Mouse (Mus musculus) neural tube, embryonic 11.5 days (tissue): ENCODE measurements at regions not wholly inside any gene's neighbourhood (a gene's known extent, or its start where the extent isn't known, plus 50 kb on each side); places are given as distances from the start of the nearest gene placed in this dataset.
"Not testable (repeated sequence)": the region's sequence is repeated elsewhere in the genome, so short reads cannot be mapped to it uniquely, and the experiment has no call there.

Experiments used
- ATAC-seq: fragments of 200-750 bp; cut with Nextera tagmentation; 2 replicates; pipeline ENCODE4 v1.8.0; 2017; ENCODE audit warnings: moderate number of reproducible peaks, mild to moderate bottlenecking, moderate TSS enrichment, moderate library complexity; ENCODE audit not compliant: insufficient read depth, low FRiP score, low TSS enrichment
- DNase-seq: peaks from one replicate; pipeline ENCODE4 v3.0.0-alpha.2; 2015; ENCODE audit warnings: low spot score
- H3K27ac ChIP-seq: fragments of 300-500 bp; sonication (generic); 2 replicates; pipeline ENCODE4 v1.5.1; 2014; ENCODE audit warnings: low read depth, mild to moderate bottlenecking, low read length
- H3K27me3 ChIP-seq: fragments of 300-500 bp; sonication (generic); 2 replicates; pipeline ENCODE4 v1.6.1; 2014; ENCODE audit warnings: mild to moderate bottlenecking, low read length, mixed read lengths; ENCODE audit not compliant: control insufficient read depth, insufficient read depth
- H3K36me3 ChIP-seq: fragments of 300-500 bp; sonication (generic); 2 replicates; pipeline ENCODE4 v1.6.1; 2014; ENCODE audit warnings: mild to moderate bottlenecking, low read length, moderate library complexity, mixed read lengths; ENCODE audit not compliant: control insufficient read depth, insufficient read depth
- H3K4me1 ChIP-seq: fragments of 300-500 bp; sonication (generic); 2 replicates; pipeline ENCODE4 v1.6.1; 2014; ENCODE audit warnings: low read length, mixed read lengths; ENCODE audit not compliant: control insufficient read depth, insufficient read depth
- H3K4me2 ChIP-seq: fragments of 300-500 bp; sonication (generic); 2 replicates; pipeline ENCODE4 v1.6.1; 2014; ENCODE audit warnings: low read depth, mild to moderate bottlenecking, moderate library complexity
- H3K4me3 ChIP-seq: fragments of 300-500 bp; sonication (generic); 2 replicates; pipeline ENCODE4 v1.5.1; 2014; ENCODE audit warnings: low read depth, low read length
- H3K9ac ChIP-seq: fragments of 300-500 bp; sonication (generic); 2 replicates; pipeline ENCODE4 v1.6.1; 2014; ENCODE audit warnings: mild to moderate bottlenecking, low read length
- H3K9me3 ChIP-seq: fragments of 300-500 bp; sonication (generic); 2 replicates; pipeline ENCODE4 v1.6.1; 2016; ENCODE audit warnings: low read length; ENCODE audit not compliant: control insufficient read depth
- WGBS: fragments of 180-500 bp; shearing (Covaris S2); extraction: QIAGEN DNeasy Blood & Tissue Kit; methylation state at CpG from one replicate; pipeline ENCODE4 v1.1.7; 2014; 5-methylcytosine and 5-hydroxymethylcytosine counted together

- WGBS, result 78% methylated on average over 4 of the region's 4 CpGs
- Histone ChIP-seq H3K27me3 (no peaks in the 10 kb centered on the region), H3K4me2 (no peak overlapping the region), H3K4me1 (no peaks in the 10 kb centered on the region), H3K27ac (no peak overlapping the region), H3K4me3 (no peak overlapping the region), H3K9me3 (no peaks in the 10 kb centered on the region), H3K9ac (no peak overlapping the region), H3K36me3 (no peaks in the 10 kb centered on the region)
- DNase-seq (no peak), ATAC-seq (no peak)
Measured at GRCm38 (mm10) chr14:120791828-120792554, 119.0 kb upstream of the Ipo5 start.

GRCm38 (mm10) chr14:120797916-120798490 lies 113.0 kb upstream of the Ipo5 start:
- H3K4me1 ChIP-seq, result no peaks in the 10 kb centered on the region
- H3K4me3 ChIP-seq, result no peak overlapping the region
- DNase-seq (no peak), ATAC-seq (no peak)
- H3K4me2 ChIP-seq, result no peak overlapping the region
- no peaks in the 10 kb centered on the region for H3K36me3 ChIP-seq
- H3K9me3 ChIP-seq, result no peaks in the 10 kb centered on the region
- no peak overlapping the region for H3K27ac ChIP-seq
- H3K27me3 ChIP-seq, result no peaks in the 10 kb centered on the region
- 72% methylated on average over 7 of the region's 7 CpGs for WGBS
- H3K9ac ChIP-seq, result no peak overlapping the region

GRCm38 (mm10) chr14:120803191-120803590 lies 107.8 kb upstream of the Ipo5 start:
- no peak for DNase-seq
- no peaks in the 10 kb centered on the region for H3K27me3 ChIP-seq
- 74% methylated on average over 6 of the region's 6 CpGs for WGBS
- no peak overlapping the region for H3K4me2 ChIP-seq
- no peaks in the 10 kb centered on the region for H3K36me3 ChIP-seq
- ATAC-seq, result no peak
- no peak overlapping the region for H3K4me3 ChIP-seq
- H3K4me1 ChIP-seq, result no peaks in the 10 kb centered on the region
- no peaks in the 10 kb centered on the region for H3K9me3 ChIP-seq
- H3K9ac ChIP-seq, result no peak overlapping the region
- no peak overlapping the region for H3K27ac ChIP-seq

- Histone ChIP-seq H3K27ac (no peak overlapping the region), H3K9ac (no peak overlapping the region; the same call in 1 of the 2 replicates), H3K9me3 (no peaks in the 10 kb centered on the region), H3K4me2 (peak overlapping the region; percentile 37), H3K36me3 (no peaks in the 10 kb centered on the region), H3K27me3 (no peaks in the 10 kb centered on the region), H3K4me1 (no peaks in the 10 kb centered on the region), H3K4me3 (no peak overlapping the region)
- ATAC-seq, result no peak
- WGBS, result 3% methylated on average over 12 of the region's 12 CpGs
- DNase-seq, result peak; percentile 38
Measured at GRCm38 (mm10) chr14:120803739-120804138, 107.3 kb upstream of the Ipo5 start.

- Histone ChIP-seq H3K27me3 (no peaks in the 10 kb centered on the region), H3K4me2 (peak overlapping the region; percentile 37), H3K4me3 (no peak overlapping the region), H3K9me3 (no peaks in the 10 kb centered on the region), H3K27ac (no peak overlapping the region), H3K36me3 (no peaks in the 10 kb centered on the region), H3K9ac (no peak overlapping the region), H3K4me1 (no peaks in the 10 kb centered on the region)
- ATAC-seq, result no peak
- 19% methylated on average over 6 of the region's 7 CpGs for WGBS
- DNase-seq, result no peak
Measured at GRCm38 (mm10) chr14:120804183-120804848, 106.7 kb upstream of the Ipo5 start.

GRCm38 (mm10) chr14:120805137-120805536 lies 105.9 kb upstream of the Ipo5 start:
- H3K36me3 ChIP-seq, result no peaks in the 10 kb centered on the region
- H3K27me3 ChIP-seq, result no peaks in the 10 kb centered on the region
- no peak overlapping the region for H3K27ac ChIP-seq
- no peak overlapping the region for H3K4me3 ChIP-seq
- no peak overlapping the region for H3K9ac ChIP-seq
- no peaks in the 10 kb centered on the region for H3K4me1 ChIP-seq
- ATAC-seq (no peak), DNase-seq (no peak)
- 60% methylated on average over 6 of the region's 6 CpGs for WGBS
- H3K4me2 ChIP-seq, result no peak overlapping the region
- no peaks in the 10 kb centered on the region for H3K9me3 ChIP-seq

- not testable (repeated sequence) for H3K4me3 ChIP-seq, DNase-seq, H3K36me3 ChIP-seq, H3K27ac ChIP-seq, H3K9me3 ChIP-seq, H3K9ac ChIP-seq, H3K4me2 ChIP-seq, H3K4me1 ChIP-seq, ATAC-seq, H3K27me3 ChIP-seq
- 55% methylated on average over 12 of the region's 12 CpGs for WGBS
Measured at GRCm38 (mm10) chr14:120805816-120806552, 105.0 kb upstream of the Ipo5 start.

GRCm38 (mm10) chr14:120806553-120806893 lies 104.5 kb upstream of the Ipo5 start:
- H3K4me1 ChIP-seq, result no peaks in the 10 kb centered on the region
- DNase-seq (no peak), ATAC-seq (no peak)
- H3K9me3 ChIP-seq, result no peaks in the 10 kb centered on the region
- no peak overlapping the region for H3K27ac ChIP-seq
- no peak overlapping the region for H3K4me2 ChIP-seq
- H3K4me3 ChIP-seq, result no peak overlapping the region
- 62% methylated on average over 10 of the region's 10 CpGs for WGBS
- no peak overlapping the region for H3K9ac ChIP-seq
- H3K36me3 ChIP-seq, result no peaks in the 10 kb centered on the region
- no peaks in the 10 kb centered on the region for H3K27me3 ChIP-seq
